Mouse (Mus musculus) Patski (cell line): ENCODE measurements around the gene Ipmk. TPM values are rescaled to one million over a fixed set of nuclear protein-coding genes. Genes with fewer than 3 reads are reported as not detected.
"Not testable (repeated sequence)": the region's sequence is repeated elsewhere in the genome, so short reads cannot be mapped to it uniquely, and the experiment has no call there.

Experiments
- ATAC-seq: fragments of 100-300 bp; one replicate; pipeline ENCODE4 v1.8.0; 2021
- CTCF ChIA-PET: fragments of 350-600 bp; sonication (Branson Sonifier 250); formaldehyde crosslinking; loops from one replicate; lab custom pipeline; 2022; ENCODE audit warnings: inconsistent platforms; lab: Charles Lee
- POLR2A ChIA-PET: fragments of 350-600 bp; sonication (Branson Sonifier 250); formaldehyde crosslinking; loops from one replicate; lab custom pipeline; 2022; ENCODE audit warnings: antibody characterized with exemption, inconsistent platforms; lab: Charles Lee
- DNase-seq: peaks from one replicate; pipeline ENCODE4 v3.0.0-alpha.2; 2011; ENCODE audit warnings: low read depth, low spot score
- H3K27me3 ChIP-seq: fragments of 371-371 bp; one replicate; pipeline ENCODE4 v1.5.1; 2021
- CTCF ChIP-seq: fragments of 100-300 bp; IDR thresholded peaks from one replicate; pipeline ENCODE4 v1.5.1; 2021
- in situ Hi-C: fragments of 300-500 bp; cut with MboI; formaldehyde crosslinking; loops from 3 replicates; pipeline ENCODE4 v1.11.1; 2018; ENCODE audit warnings: low pct_unique_long_range_greater_than_20kb, mixed read lengths
- polyA plus RNA-seq: library from polyadenylated mRNA; unstranded; gene quantifications from one replicate; pipeline ENCODE4 v1.2.3, GENCODE M21; 2021

The Ipmk gene
- polyA plus RNA-seq, 1 experiment from 2014 or later, result 73.9 TPM

DNA sequence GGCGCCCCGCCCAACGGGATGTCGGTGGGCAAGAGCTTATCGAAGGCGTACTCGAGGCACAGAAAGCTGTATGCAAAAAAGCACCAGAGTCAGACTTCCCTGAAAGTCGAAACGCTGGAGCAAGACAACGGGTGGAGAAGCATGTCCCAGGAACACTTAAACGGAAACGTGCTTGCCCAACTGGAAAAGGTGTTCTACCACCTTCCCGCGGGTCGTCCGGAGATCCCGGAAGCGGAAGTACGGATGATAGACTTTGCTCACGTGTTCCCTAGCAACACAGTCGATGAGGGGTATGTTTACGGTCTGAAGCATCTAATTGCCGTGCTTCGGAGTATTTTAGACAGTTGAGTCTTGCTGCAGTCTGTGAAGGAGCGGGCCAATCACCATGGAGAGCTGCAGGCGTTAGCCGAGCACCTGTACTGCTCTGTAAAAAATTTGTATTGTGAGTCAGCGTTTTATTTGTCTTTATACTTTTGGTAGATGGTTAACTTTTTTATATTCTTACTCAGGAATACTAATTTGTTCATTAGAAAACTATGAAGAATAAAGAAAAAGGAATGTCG lies 34.0 kb downstream of the Ipmk start:
- ChIA-PET CTCF (interaction anchor here (1.0 to 3.2 kb wide), 6 partner anchors 13 to 155 kb away, joined by 3 to 13 read pairs (median 4); partner anchors contain the start of gene Ipmk), POLR2A (interaction anchor here (1.1 kb wide), 1 partner anchor 36 kb away, joined by 4 read pairs; no protein-coding TSS in a partner anchor)
- in situ Hi-C loops, result no loop called here
- H3K27me3 ChIP-seq, result no peaks in the 10 kb centered on the region
- no peak for TF ChIP-seq CTCF
- peak; percentile 66 for ATAC-seq
- DNase-seq, result no peak

DNA sequence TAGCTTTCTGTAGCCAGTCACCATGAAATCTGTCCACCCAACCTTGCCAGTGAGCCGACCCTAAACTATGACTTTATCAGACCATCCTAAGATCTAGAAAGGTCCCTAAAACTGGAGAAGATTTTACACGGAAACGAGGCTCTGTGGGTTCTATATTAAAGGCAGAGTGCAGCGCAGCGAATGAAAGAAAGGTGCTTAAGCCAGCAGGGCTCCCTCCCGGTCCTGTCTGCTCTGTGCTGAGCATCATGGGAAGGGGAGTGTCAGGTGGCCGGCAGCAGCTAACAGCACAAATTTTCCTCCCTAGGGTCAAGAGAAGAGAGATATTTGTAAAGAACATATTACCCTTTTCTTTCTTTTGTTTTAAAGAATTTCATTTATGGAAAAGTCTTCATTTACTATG lies 34.5 kb downstream of the Ipmk start:
- no peak for DNase-seq
- in situ Hi-C loops, result no loop called here
- ChIA-PET CTCF (interaction anchor here (1.0 to 3.2 kb wide), 7 partner anchors 13 to 156 kb away, joined by 3 to 13 read pairs (median 3); partner anchors contain the start of gene Ipmk), POLR2A (interaction anchor here (1.1 kb wide), 1 partner anchor 36 kb away, joined by 4 read pairs; no protein-coding TSS in a partner anchor)
- no peaks in the 10 kb centered on the region for H3K27me3 ChIP-seq
- TF ChIP-seq CTCF, result no peak
- peak; percentile 52 for ATAC-seq

DNA sequence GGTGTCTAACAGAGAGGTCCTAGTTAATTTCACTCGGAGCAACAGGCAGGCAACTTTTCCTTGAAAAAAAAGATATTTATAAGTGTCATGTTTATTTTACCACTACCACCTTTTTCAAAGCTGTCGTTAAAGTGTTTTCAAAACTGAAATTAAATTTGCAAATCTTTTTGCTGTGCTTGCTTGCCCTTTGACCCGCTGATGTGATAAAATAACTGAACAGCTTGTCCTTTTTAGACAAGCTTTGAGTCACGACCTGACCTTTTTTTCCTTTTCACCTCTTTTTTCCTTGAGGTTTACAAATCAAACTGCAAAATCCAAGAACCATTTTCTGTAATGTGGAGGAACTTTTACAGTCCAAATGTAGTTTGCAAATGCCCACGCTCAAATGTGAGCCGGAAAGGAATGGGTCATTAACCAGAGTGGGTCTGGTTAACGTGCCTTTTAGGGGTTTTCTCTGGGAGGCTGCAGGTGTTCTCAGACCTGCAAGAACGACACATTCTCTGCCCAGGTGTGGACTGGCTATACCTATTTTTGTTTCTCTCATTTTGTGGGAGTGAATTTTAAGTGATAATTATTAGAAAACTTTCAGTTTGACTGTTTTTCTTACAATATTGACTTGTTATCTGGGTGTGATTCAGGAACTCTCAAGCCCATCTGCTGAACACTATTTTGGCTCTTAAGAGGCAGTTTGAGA lies 35.4 kb downstream of the Ipmk start:
- in situ Hi-C loops, result no loop called here

DNA sequence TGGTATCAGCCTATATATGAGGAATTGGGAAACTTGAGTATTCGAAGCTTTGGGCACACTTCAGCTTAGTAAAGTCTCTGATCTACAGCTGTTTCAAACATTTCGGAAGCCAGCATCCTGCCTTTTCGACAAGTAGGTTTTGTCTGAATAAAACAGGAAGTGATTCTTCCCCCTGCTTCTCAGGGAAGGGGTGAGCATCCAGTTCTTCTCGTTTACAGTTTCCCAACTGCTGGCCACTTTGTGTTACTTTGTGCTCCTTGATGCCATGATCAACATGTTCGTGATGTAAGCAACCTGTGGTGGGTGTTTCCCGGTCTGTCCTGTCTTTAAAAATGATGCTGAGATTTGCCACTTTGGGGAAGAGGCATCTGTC lies 36.0 kb downstream of the Ipmk start:
- POLR2A ChIA-PET, result interaction anchor here (0.7 kb wide), 1 partner anchor 33 kb away, joined by 3 read pairs; no protein-coding TSS in a partner anchor
- in situ Hi-C loops, H3K27me3 ChIP-seq, DNase-seq, ATAC-seq: not testable (repeated sequence)
- CTCF ChIA-PET, result interaction anchor here (1.7 kb wide), 1 partner anchor 37 kb away, joined by 11 read pairs; the partner anchor contains the start of gene Ipmk

More for the DNA sequence above, 35.4 kb downstream of the Ipmk start:
- DNase-seq (no peak), ATAC-seq (no peak)
- ChIA-PET CTCF (interaction anchor here (1.0 to 3.2 kb wide), 3 partner anchors 14 to 36 kb away, joined by 3 to 13 read pairs (median 11); partner anchors contain the start of gene Ipmk), POLR2A (interaction anchor here (0.7 to 1.1 kb wide), 2 partner anchors 32 to 37 kb away, joined by 3 to 4 read pairs; no protein-coding TSS in a partner anchor)
- H3K27me3 ChIP-seq, result no peaks in the 10 kb centered on the region
- no peak for TF ChIP-seq CTCF

DNA sequence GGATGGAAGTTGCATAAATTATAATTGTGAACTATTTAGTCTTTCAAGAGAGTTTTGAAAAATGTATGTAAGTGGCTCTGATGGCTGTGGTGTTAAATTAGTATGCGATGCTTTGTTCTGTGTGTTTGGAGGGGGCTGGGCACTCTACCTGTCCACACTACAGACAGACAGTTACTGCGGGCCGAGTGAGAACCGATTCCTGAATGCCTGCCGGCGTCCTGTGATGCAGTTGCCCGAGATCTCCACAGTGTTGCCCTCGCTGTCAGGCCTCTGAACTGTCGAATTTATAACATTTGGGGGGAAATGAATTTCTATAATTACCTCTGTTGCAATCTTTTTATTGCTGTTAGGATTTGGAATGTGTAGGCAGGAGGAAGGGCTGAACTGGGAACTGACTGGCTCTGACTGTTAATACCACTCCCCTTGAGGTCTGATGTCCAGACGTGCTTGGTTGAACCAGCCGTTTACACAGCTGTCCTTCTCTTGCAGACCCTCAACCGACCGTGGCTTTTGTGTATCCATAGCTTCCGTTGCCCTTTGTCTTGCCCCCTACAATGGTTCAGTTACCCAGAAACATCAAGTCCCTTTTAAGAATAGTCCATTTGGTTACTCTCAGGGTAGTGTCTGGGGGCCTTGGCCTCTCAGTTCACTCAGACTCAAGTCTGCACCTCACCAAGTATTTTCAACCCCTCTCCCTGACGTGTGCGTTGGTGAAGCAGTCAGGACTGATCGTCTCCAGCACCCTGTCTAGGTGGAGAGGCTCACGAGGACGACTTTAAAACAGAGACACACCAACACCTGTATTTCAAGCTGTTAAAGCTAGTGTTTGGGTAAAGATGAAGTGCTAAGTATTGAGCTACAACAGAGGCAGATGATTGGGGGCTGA lies 36.8 kb downstream of the Ipmk start:
- no peak for ATAC-seq
- no peak for TF ChIP-seq CTCF
- POLR2A ChIA-PET, result no interaction called here
- H3K27me3 ChIP-seq, result no peaks in the 10 kb centered on the region
- CTCF ChIA-PET, result no interaction called here
- in situ Hi-C loops, result no loop called here
- no peak for DNase-seq

DNA sequence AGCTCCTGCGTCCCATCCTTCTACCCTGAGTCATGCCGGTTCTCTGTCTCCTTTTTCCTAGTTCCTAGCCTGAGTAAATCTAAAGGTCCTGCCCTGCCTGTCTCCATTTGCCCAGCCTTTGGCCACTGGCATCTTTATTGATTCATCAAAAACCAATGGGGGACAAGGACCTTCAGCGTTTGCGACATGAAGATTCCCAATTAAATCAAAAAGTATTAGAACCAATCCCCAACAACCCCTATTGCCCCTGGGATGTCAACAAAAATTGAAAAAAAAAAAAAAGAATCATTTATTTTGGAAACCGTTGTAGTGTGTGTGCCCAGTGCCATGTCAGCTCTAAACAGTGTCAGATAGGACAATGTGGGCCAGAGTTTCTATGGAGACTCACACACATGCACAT lies 41.7 kb downstream of the Ipmk start:
- DNase-seq (no peak), ATAC-seq (no peak)
- CTCF ChIA-PET, result interaction anchor here (0.8 to 4.6 kb wide), 2 partner anchors 9 to 12 kb away, joined by 3 to 18 read pairs; no protein-coding TSS in a partner anchor
- H3K27me3 ChIP-seq, result no peaks in the 10 kb centered on the region
- POLR2A ChIA-PET, result no interaction called here
- in situ Hi-C loops, result no loop called here
- TF ChIP-seq CTCF, result no peak

DNA sequence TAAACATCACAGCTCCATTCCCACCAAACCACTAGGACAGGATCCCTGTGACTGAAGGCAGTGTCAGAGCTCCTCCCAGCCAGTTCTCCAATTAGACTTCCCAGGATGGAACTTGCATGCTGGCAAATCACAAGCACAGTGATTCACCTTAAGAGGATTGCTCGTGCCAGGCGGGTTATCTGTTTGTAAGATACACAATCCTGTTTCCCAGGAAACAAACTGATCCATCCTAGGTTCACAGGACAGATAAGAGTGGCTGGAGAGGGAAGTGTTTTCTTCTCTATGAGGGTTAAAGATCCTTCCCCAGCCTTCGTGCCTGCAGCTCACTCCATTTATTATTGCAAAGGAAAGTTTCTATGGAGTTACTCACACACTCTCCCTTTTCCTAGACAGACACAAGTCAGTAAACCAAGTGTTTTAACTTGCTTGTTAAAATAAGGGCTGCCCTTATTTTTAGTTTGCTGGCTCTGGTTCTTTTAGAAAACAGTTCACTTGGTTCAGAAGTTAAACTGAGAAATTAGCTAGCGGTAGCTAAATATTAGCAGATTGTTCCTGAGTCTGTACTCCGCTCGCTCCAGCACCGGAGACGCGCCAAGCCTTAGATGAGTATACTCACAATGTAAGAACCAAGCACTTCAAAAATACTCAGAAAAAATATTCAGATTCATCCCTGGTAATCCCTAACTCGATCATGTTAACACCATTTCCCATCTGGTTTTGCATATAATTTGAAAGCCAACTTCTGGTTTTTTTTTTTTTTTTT lies 51.0 kb downstream of the Ipmk start:
- ChIA-PET CTCF (interaction anchor here (0.7 to 2.3 kb wide), 6 partner anchors 9 to 75 kb away, joined by 3 to 10 read pairs (median 3); no protein-coding TSS in a partner anchor), POLR2A (no interaction called here)
- no peak for TF ChIP-seq CTCF
- ATAC-seq (no peak), DNase-seq (no peak)
- H3K27me3 ChIP-seq, result no peaks in the 10 kb centered on the region
- in situ Hi-C loops, result loop anchor here (10.0 kb wide), 1 partner anchor 54 kb away; the partner anchor contains the start of genes Cisd1 and Ipmk

DNA sequence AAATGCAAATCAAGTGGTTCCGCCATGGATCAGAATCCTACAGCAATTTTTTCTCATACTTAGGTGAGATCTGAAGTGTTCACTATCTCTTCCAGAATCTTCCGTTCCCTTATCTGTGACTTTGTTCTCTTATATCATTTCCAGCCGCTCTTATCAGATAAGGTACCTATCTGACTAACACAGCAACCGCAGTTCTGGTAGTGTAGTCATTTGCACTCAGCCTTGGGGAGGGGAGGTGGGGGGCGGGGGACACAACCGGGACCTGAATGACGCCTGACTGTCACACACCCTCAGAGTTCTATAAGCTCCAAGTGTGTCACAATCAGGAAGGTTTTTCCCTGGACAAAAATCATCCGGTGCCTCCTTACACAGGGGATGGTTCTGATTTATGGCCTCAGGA lies 51.8 kb downstream of the Ipmk start:
- no peak for ATAC-seq
- CTCF ChIA-PET, result interaction anchor here (0.8 to 4.3 kb wide), 4 partner anchors 17 to 78 kb away, joined by 3 to 43 read pairs (median 10); no protein-coding TSS in a partner anchor
- in situ Hi-C loops, result loop anchor here (10.0 kb wide), 1 partner anchor 55 kb away; the partner anchor contains the start of genes Cisd1 and Ipmk
- H3K27me3 ChIP-seq, result no peaks in the 10 kb centered on the region
- TF ChIP-seq CTCF, result no peak
- DNase-seq, result no peak
- POLR2A ChIA-PET, result no interaction called here

DNA sequence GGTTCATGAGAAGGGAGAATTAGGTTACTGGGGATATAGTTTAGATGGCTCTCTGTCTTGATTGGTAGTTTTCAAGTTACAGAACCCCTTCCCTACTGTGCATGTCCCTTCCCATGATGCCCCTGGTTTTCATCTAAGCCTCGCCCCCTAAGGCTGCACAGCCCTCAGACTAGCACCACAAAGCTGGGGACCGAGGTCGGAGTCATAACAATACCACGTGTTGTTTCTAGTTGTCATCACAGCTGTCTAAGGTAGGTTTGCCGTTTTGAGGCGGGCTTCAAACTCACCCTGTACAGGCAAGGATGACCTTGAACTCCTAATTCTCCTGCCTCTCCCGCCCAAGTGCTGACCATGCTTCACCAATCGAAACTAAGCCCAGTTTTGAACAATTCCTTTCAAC lies 52.4 kb downstream of the Ipmk start:
- no peak for ATAC-seq
- CTCF ChIA-PET, result interaction anchor here (0.8 to 4.3 kb wide), 8 partner anchors 17 to 94 kb away, joined by 3 to 43 read pairs (median 9); no protein-coding TSS in a partner anchor
- no peak for DNase-seq
- no peak for TF ChIP-seq CTCF
- POLR2A ChIA-PET, result no interaction called here
- in situ Hi-C loops, result loop anchor here (5.0 to 10.0 kb wide), 2 partner anchors 55 to 78 kb away; partner anchors contain the start of genes Cisd1 and Ipmk
- no peaks in the 10 kb centered on the region for H3K27me3 ChIP-seq
